Comparison of ENCODE assay signal across 19 mouse cellular contexts in genomic region chr12:102182621-102183020, GRCm38 (mm10). TPM values are rescaled to one million over a fixed set of nuclear protein-coding genes. Genes with fewer than 3 reads are reported as not detected.
DNase-seq lines count a peak whose midpoint lies in the region; TF ChIP-seq lines count a peak whose summit lies in the region.
"Had no signal": no experiment of that assay in that cellular context is flagged by ENCODE, and none has a peak within 500 bp of the region (broad histone marks: within the 10 kb centered on the region; RNA-seq: fewer than 3 reads in every experiment).

No protein-coding gene starts in this region.

- intact Hi-C loops in left cerebral cortex, postnatal 4 days (cut with DNase I), result no loop called here
- intact Hi-C loops in left cerebral cortex, postnatal 36 days (cut with DNase I), result no loop called here

- 32% methylated on average over 6 of the region's 6 CpGs for WGBS in cerebellum, adult 2 months

- H3K4me3 ChIP-seq in cerebellum, adult 2 months (replicated peaks; ENCODE audit: insufficient read depth, low read depth, low read length), result no peak overlapping the region
- H3K4me3 ChIP-seq: embryonic facial prominence, embryonic 10.5 days; forebrain, embryonic 10.5 days; heart, embryonic 12.5 days; hindbrain, embryonic 10.5 days; intestine, embryonic 15.5 days had no signal

- peak; percentile 15 to 21 for DNase-seq in cerebellum, adult 2 months
- DNase-seq in cerebellum, adult 9-10 months, result no peak
- peak; percentile 33 to 34 for DNase-seq in cerebellum, postnatal 25 days
- no peak for DNase-seq in cerebellum, adult 18-20 months
- DNase-seq in left cerebral cortex, postnatal 4 days, result peak; percentile 24
- no peak for DNase-seq in left cerebral cortex, postnatal 36 days (ENCODE audit: low spot score in 2 of 2)
- DNase-seq in fat pad, adult 2 months (ENCODE audit: extremely low read depth, low read depth, low spot score), result peak; percentile 7
- DNase-seq: adrenal gland, adult 8-10 months; B cell, adult 2 months; gastrocnemius, adult 2 months; gastrocnemius, postnatal 25 days had no signal

- H3K4me1 ChIP-seq in cerebellum, adult 2 months (ENCODE audit: control insufficient read depth, insufficient read depth, low read length), result peaks cover 6% of the 10 kb centered on the region
- H3K4me1 ChIP-seq: embryonic facial prominence, embryonic 10.5 days; forebrain, embryonic 10.5 days; heart, embryonic 12.5 days; hindbrain, embryonic 10.5 days; intestine, embryonic 15.5 days had no signal

- no peak for TF ChIP-seq POLR2A in cerebellum, adult 2 months (IDR thresholded peaks at IDR 0.05; ENCODE audit: borderline replicate concordance, insufficient read depth, low read length)

- TF ChIP-seq CTCF in cerebellum, adult 2 months (IDR thresholded peaks at IDR 0.05; ENCODE audit: borderline replicate concordance, insufficient read depth, low read depth, low read length), result no peak

- no peaks in the 10 kb centered on the region for H3K27me3 ChIP-seq in cerebellum, adult 2 months (ENCODE audit: control insufficient read depth, insufficient read depth, low read length)
- H3K27me3 ChIP-seq: intestine, embryonic 15.5 days had no signal

- H3K27ac ChIP-seq in cerebellum, adult 2 months (ENCODE audit: insufficient read depth, low read length), result no peak overlapping the region
- H3K27ac ChIP-seq: embryonic facial prominence, embryonic 10.5 days; forebrain, embryonic 10.5 days; gastrocnemius, adult 2 months; hindbrain, embryonic 10.5 days; intestine, embryonic 15.5 days had no signal

RNA-seq across cellular contexts. Expression of gene Slc24a4, which starts 54.1 kb away (rescaled TPM):
- 3.4 TPM in 2 replicates for polyA plus RNA-seq in cerebellum, adult 2 months (2012; rRNA removed)
- 1 to 10 TPM; 3.7 to 6.8 TPM for total RNA-seq in left cerebral cortex, postnatal 4 days (2021)
- total RNA-seq in left cerebral cortex, postnatal 36 days (2021), result 10 to 100 TPM; 37.1 to 53.5 TPM
- total RNA-seq: gastrocnemius, adult 2 months; gastrocnemius, postnatal 25 days; granulocyte monocyte progenitor cell, adult 5-6 weeks had no signal
- polyA plus RNA-seq: CD4-positive, CD25-positive, alpha-beta regulatory T cell, adult 4 months; G1E had no signal

Comparison
In these comparisons a context has a peak if more than half of its experiments do, and no peak if none do; other contexts are left out.
1. DNase-seq: peak in cerebellum, adult 2 months (2 of 2), cerebellum, postnatal 25 days (2 of 2), left cerebral cortex, postnatal 4 days (single experiment) and fat pad, adult 2 months (single experiment); none in cerebellum, adult 9-10 months (single experiment), cerebellum, adult 18-20 months (0 of 2) and left cerebral cortex, postnatal 36 days (0 of 2).
2. RNA of gene Slc24a4, which starts 54.1 kb away (total RNA-seq): 37.1 to 53.5 TPM in left cerebral cortex, postnatal 36 days; 3.7 to 6.8 TPM in left cerebral cortex, postnatal 4 days; every median in the first group is over 4 times any median in the second.